Mouse (Mus musculus) layer of hippocampus, postnatal 36 days (tissue): ENCODE measurements around the gene Smg6. TPM values are rescaled to one million over a fixed set of nuclear protein-coding genes. Genes with fewer than 3 reads are reported as not detected.
A peak's percentile ranks its signal among the peaks of the same experiment; 100 is the strongest.

Source experiments
- DNase-seq, 2 experiments: peaks; one replicate each; pipeline ENCODE4 v3.0.0; 2022
- total RNA-seq, 2 experiments: library from RNA; stranded (reverse); gene quantifications; 2 replicates each; pipeline ENCODE4 v1.2.3; 2021

The Smg6 gene
- total RNA-seq, 2 experiments from 2014 or later, result 33.7 to 34.4 TPM

DNA sequence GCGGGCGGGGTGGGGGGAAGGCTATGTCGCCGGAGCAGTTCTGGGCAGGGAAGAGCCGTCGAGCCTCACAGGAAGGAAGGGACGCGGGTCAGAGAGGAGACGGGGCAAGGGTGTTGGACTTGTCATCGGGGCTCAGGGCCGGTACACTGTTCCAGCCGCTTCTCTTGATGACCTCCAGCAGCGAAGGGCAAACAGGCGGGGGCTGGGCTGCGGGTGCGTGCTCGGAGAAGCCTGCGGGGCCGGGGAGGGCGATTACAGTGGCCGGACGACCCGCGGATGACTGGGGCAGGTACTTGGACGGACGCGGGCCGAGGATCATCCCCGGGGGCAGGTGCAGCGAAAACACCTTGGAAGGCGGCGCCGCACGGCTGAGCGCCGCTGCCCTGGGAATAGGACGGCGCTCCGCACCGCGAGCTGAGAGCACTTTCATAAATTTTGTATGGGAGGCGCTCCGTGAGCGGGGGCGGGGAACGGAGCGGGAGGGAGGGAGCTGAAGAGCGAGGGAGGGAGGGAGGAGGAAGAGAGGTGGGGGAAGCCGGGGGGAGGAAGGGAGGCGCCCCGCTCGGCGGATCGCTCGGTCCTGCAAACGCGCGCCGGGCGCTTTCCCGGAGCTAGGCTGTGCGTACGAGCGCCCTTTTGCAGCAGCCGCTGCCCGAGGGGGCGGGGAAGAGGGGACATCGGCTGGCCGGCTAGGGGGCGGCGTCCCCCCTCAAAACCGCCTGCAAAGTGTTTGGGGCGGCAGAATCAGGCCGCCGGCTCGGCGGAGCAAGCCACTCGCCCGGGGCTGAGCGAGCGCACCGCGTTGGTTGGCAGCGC is 267.8 kb downstream of the Smg6 start, which contains the start of gene Rtn4rl1:
TSS of gene Rtn4rl1 (plus strand) at position 528 of the 816 bp plus-strand sequence.
- DNase-seq, result peak; percentile 76

- DNase-seq, result peak in 1 of 2 experiments; percentile 35
Observed at GRCm38 (mm10) chr11:75194121-75194849, 268.7 kb downstream of the Smg6 start.

GRCm38 (mm10) chr11:75194850-75195461 is 269.3 kb downstream of the Smg6 start:
- DNase-seq, result peak in 1 of 2 experiments; percentile 60

- DNase-seq, result no peak
Observed at GRCm38 (mm10) chr11:75196131-75196530, 270.5 kb downstream of the Smg6 start.

GRCm38 (mm10) chr11:75197956-75198355 is 272.3 kb downstream of the Smg6 start:
- no peak for DNase-seq

DNA sequence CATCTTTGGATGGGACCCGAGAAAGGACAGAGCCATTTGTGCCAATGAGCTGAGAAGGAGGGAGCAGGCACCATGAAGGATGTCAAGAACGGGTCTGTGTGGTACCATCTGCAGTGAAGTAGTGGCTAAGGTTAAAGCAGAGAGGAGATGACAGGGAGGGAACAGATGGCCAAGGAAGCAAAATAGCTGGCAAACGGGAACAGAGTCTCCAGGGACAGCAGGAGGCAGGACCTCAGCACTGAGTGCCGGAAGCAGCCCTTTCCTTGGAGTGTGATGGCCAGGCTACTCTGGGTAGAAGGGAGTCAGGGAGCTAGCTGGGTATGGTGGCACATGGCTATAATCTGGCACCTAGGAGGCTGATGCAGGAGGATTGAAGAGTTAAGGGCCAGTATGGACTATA is 273.2 kb downstream of the Smg6 start:
- DNase-seq, result no peak

DNA sequence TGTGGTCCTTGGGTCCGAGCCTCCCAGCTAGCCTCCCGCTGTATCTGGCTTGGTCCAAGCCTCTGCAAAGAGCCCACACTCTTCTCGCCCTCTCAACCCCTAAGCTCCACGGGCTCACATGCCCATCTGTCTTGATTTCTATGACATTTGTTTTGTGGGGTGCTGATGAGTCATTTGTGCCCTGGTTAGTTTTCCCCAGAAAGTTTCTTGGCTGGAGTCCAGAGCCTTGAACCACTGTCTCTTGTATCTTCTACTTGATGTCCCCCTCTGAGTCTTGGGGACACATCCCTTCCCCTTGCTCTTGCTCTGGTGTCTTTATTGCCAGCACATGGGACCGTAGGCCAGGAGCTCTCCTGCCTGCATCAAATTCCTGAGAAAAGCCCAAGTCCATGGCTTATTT is 274.3 kb downstream of the Smg6 start:
- DNase-seq, result no peak

DNA sequence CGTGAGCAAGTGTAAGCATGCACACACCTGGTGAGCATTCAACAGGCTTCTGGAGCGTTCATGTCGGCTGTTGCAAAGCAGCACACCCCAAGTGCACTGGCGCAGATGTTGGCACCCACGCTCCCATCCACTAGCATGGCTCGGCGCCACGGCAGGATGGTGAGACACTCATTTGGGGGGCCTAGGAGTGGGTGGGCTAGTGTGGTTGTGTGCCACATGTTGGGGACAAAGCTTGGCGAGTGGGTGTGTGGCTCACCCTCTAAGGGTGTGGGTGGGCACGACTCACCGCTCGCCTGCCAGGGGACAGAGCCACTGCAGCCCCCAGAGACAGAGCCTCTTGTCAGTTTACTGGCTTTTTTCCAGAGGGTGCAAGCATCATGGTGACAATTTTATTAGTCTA is 275.3 kb downstream of the Smg6 start:
- DNase-seq, result peak; percentile 63 to 72

- DNase-seq, result no peak
Observed at GRCm38 (mm10) chr11:75201721-75202120, 276.1 kb downstream of the Smg6 start.

- DNase-seq, result no peak
Observed at GRCm38 (mm10) chr11:75203926-75204325, 278.3 kb downstream of the Smg6 start.

DNA sequence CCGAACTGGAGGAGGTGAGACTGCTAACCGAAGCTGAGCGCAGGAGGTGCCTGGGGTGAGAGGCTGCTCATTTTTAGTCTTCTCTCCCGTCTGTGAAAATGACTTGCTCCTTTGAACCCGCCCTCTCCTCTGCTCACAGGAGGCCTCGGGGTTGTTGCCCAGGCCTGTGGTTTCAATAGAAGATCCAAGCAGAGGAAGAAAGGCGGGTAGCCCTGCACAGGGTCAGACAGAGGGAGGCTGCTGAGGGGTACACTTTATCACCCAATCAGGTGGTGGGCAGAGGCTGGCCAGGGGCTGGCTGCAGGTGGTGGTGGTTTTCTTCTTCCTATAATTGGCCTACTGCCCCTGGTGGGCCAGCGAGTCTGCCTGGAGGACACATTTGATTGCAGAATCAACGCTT is 278.8 kb downstream of the Smg6 start:
- no peak for DNase-seq

DNA sequence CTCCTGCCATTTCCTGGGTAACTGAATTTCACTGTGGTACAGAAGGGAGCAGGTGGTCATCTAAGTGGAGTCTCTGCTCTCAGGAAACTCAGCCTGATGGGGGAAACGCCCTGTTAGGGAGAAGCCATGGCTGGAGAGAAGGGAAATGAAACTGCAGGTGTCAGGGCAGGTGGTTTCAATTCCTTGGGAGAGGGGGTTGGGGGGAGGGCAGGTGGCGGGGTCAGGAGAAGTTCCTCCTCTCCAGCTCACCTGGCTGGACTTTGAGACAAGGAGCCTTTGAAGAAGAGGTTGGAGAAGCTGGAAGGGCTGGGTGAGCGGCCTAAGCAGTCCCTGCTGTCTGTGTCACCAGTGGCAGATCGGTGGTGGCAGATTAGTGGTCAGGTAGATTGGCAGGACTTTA is 280.7 kb downstream of the Smg6 start:
- DNase-seq, result no peak

GRCm38 (mm10) chr11:75209363-75209762 is 283.7 kb downstream of the Smg6 start:
- no peak for DNase-seq

DNA sequence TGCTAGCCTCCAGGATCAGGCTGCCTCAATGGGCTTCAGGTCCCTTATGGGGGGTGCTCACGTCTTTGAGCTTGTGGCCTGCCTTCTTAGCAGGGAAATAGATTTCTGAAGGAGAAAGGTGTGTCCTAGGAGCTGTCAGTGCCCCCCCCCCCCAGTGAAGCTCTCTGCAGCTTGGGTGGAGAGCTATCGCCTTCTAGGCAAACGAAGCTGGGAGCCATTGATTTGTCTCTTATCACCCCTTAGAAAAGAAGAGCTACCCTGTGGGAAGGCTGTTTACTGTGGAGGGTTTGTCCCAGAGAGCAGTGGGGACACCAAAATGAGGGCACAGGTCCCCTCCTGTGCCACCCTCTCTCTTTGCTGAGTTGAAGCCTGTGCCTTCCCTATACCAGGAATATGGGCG is 284.5 kb downstream of the Smg6 start:
- DNase-seq, result no peak

DNA sequence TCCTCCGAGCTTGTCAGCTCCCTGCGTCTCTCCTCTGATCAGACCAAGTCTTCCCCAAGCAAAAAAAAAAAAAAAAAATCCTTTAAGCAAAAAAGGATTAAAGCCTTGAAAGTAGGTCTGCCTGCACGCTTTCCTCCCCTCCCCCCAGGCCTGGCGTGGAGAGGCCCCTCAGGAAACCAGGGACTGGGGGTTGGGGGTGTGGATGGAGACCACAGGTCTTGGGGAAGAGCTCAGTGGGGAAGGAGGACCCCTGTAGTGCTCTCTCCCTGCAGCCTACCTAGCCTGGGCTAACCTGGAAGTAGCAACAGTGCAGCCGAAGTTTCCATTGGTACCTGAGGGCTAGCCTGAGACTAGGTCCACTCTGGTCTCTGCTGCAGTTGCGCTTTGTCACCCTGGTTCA is 285.1 kb downstream of the Smg6 start:
- no peak for DNase-seq

- DNase-seq, result no peak
Observed at GRCm38 (mm10) chr11:75212031-75212667, 286.5 kb downstream of the Smg6 start.

- DNase-seq, result no peak
Observed at GRCm38 (mm10) chr11:75212876-75213275, 287.3 kb downstream of the Smg6 start.

DNA sequence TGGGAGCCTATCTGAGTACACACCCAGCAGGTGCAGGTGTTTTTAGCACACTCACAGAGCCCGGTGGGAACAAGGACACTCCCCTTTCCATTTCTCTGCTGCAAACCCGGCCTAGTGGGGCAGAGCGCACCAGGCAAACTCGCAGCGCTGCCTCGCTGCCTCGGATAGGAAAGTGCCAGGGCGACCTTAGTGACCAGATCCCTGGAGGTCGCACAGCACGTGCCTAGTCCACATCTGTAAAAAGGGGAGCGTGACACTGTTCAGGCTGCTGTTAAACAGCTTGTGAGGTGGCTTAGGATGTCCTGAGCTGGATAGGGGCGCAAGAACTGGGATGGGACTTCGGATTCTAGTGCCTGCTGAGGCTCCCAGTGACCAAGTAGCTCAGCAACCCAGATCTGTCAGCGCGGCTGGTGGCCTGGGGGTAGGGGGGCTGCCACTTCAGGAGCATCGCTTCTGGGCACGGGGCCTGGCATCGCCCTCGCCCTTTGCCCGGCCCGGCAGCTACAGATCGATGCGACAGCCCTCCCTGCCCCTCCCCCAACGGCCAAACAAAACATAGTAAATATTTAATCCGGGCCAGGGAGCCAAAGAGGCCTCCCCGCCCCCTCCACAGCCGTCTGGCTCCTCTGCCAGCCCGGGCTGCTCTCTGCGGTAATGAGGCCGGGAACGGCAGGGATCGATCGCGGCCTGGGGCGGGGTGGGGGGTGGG is 287.9 kb downstream of the Smg6 start:
- DNase-seq, result peak in 1 of 2 experiments; percentile 18
